Mouse (Mus musculus): ENCODE measurements around the gene Nudt4. TPM values are rescaled to one million over a fixed set of nuclear protein-coding genes. Genes with fewer than 3 reads are reported as not detected.

The Nudt4 gene
- polyA plus RNA-seq, 1 experiment from 2014 or later = 75.5 TPM

GRCm38 (mm10) chr10:95533382-95533781, 30.6 kb downstream of the Nudt4 start:
- 92% methylated on average over 7 of the region's 7 CpGs for WGBS
- Histone ChIP-seq H3K4me3 (replicated peaks) (no peak overlapping the region), H3K27ac (replicated peaks) (no peak overlapping the region), H3K27me3 (replicated peaks) (no peaks in the 10 kb centered on the region), H3K9ac (replicated peaks) (no peak overlapping the region), H3K4me2 (no peak overlapping the region), H3K9me3 (replicated peaks) (no peaks in the 10 kb centered on the region), H3K4me1 (peaks cover 6% of the 10 kb centered on the region), H3K36me3 (no peaks in the 10 kb centered on the region)
- ATAC-seq (ENCODE audit: low FRiP score) = no peak

- ATAC-seq (ENCODE audit: low FRiP score) = no peak
- Histone ChIP-seq H3K36me3 (no peaks in the 10 kb centered on the region), H3K4me3 (replicated peaks) (no peak overlapping the region), H3K9me3 (replicated peaks) (no peaks in the 10 kb centered on the region), H3K9ac (replicated peaks) (no peak overlapping the region), H3K4me1 (peaks cover 6% of the 10 kb centered on the region), H3K4me2 (no peak overlapping the region), H3K27ac (replicated peaks) (no peak overlapping the region), H3K27me3 (replicated peaks) (no peaks in the 10 kb centered on the region)
- 97% methylated on average over 5 of the region's 5 CpGs for WGBS
These were observed 31.0 kb downstream of the Nudt4 start for GRCm38 (mm10) chr10:95532916-95533315.

GRCm38 (mm10) chr10:95530551-95531121, 33.3 kb downstream of the Nudt4 start:
- H3K9me3 ChIP-seq (replicated peaks) = no peaks in the 10 kb centered on the region
- no peak overlapping the region for H3K4me3 ChIP-seq (replicated peaks)
- H3K4me2 ChIP-seq = no peak overlapping the region
- no peak for ATAC-seq (ENCODE audit: low FRiP score)
- no peaks in the 10 kb centered on the region for H3K36me3 ChIP-seq
- WGBS = 34% methylated on average over 2 of the region's 2 CpGs
- H3K27me3 ChIP-seq (replicated peaks) = no peaks in the 10 kb centered on the region
- H3K27ac ChIP-seq (replicated peaks) = no peak overlapping the region
- no peak overlapping the region for H3K9ac ChIP-seq (replicated peaks)
- peaks cover 9% of the 10 kb centered on the region for H3K4me1 ChIP-seq

- no peaks in the 10 kb centered on the region for H3K27me3 ChIP-seq (replicated peaks)
- no peak overlapping the region for H3K4me3 ChIP-seq (replicated peaks)
- H3K4me1 ChIP-seq = peaks cover 9% of the 10 kb centered on the region
- WGBS = 61% methylated on average over 5 of the region's 5 CpGs
- H3K9me3 ChIP-seq (replicated peaks) = no peaks in the 10 kb centered on the region
- no peak for ATAC-seq (ENCODE audit: low FRiP score)
- H3K9ac ChIP-seq (replicated peaks) = no peak overlapping the region
- no peak overlapping the region for H3K4me2 ChIP-seq
- H3K27ac ChIP-seq (replicated peaks) = 0 out of 2 replicates have a peak overlapping the region, but pooled peaks have one; percentile 9
- no peaks in the 10 kb centered on the region for H3K36me3 ChIP-seq
These were observed 37.3 kb downstream of the Nudt4 start for GRCm38 (mm10) chr10:95526495-95527122.

- Histone ChIP-seq H3K4me3 (replicated peaks) (no peak overlapping the region), H3K27ac (replicated peaks) (no peak overlapping the region), H3K36me3 (no peaks in the 10 kb centered on the region), H3K4me1 (peaks cover 9% of the 10 kb centered on the region), H3K4me2 (no peak overlapping the region), H3K9me3 (replicated peaks) (no peaks in the 10 kb centered on the region), H3K27me3 (replicated peaks) (no peaks in the 10 kb centered on the region), H3K9ac (replicated peaks) (no peak overlapping the region)
- 91% methylated on average over 5 of the region's 5 CpGs for WGBS
- ATAC-seq (ENCODE audit: low FRiP score) = no peak
These were observed 38.1 kb downstream of the Nudt4 start for GRCm38 (mm10) chr10:95525871-95526270.

- Histone ChIP-seq H3K4me3 (replicated peaks) (no peak overlapping the region), H3K27me3 (replicated peaks) (no peaks in the 10 kb centered on the region), H3K36me3 (no peaks in the 10 kb centered on the region), H3K27ac (replicated peaks) (no peak overlapping the region), H3K9ac (replicated peaks) (no peak overlapping the region), H3K9me3 (replicated peaks) (no peaks in the 10 kb centered on the region), H3K4me2 (no peak overlapping the region), H3K4me1 (0 out of 2 replicates have a peak, but pooled peaks cover 7% of the 10 kb centered on the region)
- WGBS = 83% methylated on average over 6 of the region's 6 CpGs
- ATAC-seq (ENCODE audit: low FRiP score) = no peak
These were observed 38.8 kb downstream of the Nudt4 start for GRCm38 (mm10) chr10:95525037-95525675.

GRCm38 (mm10) chr10:95517656-95518055, 46.3 kb downstream of the Nudt4 start:
- H3K27me3 ChIP-seq (replicated peaks) = no peaks in the 10 kb centered on the region
- H3K9me3 ChIP-seq (replicated peaks) = no peaks in the 10 kb centered on the region
- H3K36me3 ChIP-seq = no peaks in the 10 kb centered on the region
- no peak overlapping the region for H3K4me2 ChIP-seq
- ATAC-seq (ENCODE audit: low FRiP score) = no peak
- 92% methylated on average over 6 of the region's 6 CpGs for WGBS
- no peak overlapping the region for H3K27ac ChIP-seq (replicated peaks)
- no peak overlapping the region for H3K9ac ChIP-seq (replicated peaks)
- H3K4me3 ChIP-seq (replicated peaks) = no peak overlapping the region
- peaks cover 37% of the 10 kb centered on the region for H3K4me1 ChIP-seq

- Histone ChIP-seq H3K9me3 (replicated peaks) (no peaks in the 10 kb centered on the region), H3K36me3 (no peaks in the 10 kb centered on the region), H3K4me1 (peaks cover 34% of the 10 kb centered on the region), H3K27ac (replicated peaks) (peak overlapping the region; percentile 98), H3K4me2 (peak overlapping the region; percentile 70), H3K9ac (replicated peaks) (peak overlapping the region; percentile 95), H3K27me3 (replicated peaks) (no peaks in the 10 kb centered on the region), H3K4me3 (replicated peaks) (peak overlapping the region; percentile 82)
- ATAC-seq (ENCODE audit: low FRiP score) = peak; percentile 74
- under 1% methylated on average over 55 of the region's 80 CpGs for WGBS
These were observed 48.5 kb downstream of the Nudt4 start for GRCm38 (mm10) chr10:95515293-95515931.

GRCm38 (mm10) chr10:95514656-95515292, 49.2 kb downstream of the Nudt4 start, which contains the start of gene Ube2n:
Gene Ube2n, plus strand, starts transcription at chr10:95515145.
- peaks cover 33% of the 10 kb centered on the region for H3K4me1 ChIP-seq
- ATAC-seq (ENCODE audit: low FRiP score) = peak; percentile 96
- no peaks in the 10 kb centered on the region for H3K9me3 ChIP-seq (replicated peaks)
- under 1% methylated on average over 78 of the region's 81 CpGs for WGBS
- H3K27ac ChIP-seq (replicated peaks) = peak within 1 kb of the TSS; percentile 98
- no peaks in the 10 kb centered on the region for H3K36me3 ChIP-seq
- H3K9ac ChIP-seq (replicated peaks) = peak within 1 kb of the TSS; percentile 95
- H3K4me2 ChIP-seq = peak within 1 kb of the TSS; percentile 70
- no peaks in the 10 kb centered on the region for H3K27me3 ChIP-seq (replicated peaks)
- peak within 1 kb of the TSS; percentile 82 for H3K4me3 ChIP-seq (replicated peaks)

GRCm38 (mm10) chr10:95513768-95514556, 50.0 kb downstream of the Nudt4 start:
- H3K36me3 ChIP-seq = no peaks in the 10 kb centered on the region
- H3K27me3 ChIP-seq (replicated peaks) = no peaks in the 10 kb centered on the region
- peaks cover 31% of the 10 kb centered on the region for H3K4me1 ChIP-seq
- 30% methylated on average over 15 of the region's 15 CpGs for WGBS
- H3K9ac ChIP-seq (replicated peaks) = peak overlapping the region; percentile 95
- peak; percentile 23 for ATAC-seq (ENCODE audit: low FRiP score)
- H3K27ac ChIP-seq (replicated peaks) = peak overlapping the region; percentile 98
- no peaks in the 10 kb centered on the region for H3K9me3 ChIP-seq (replicated peaks)
- H3K4me3 ChIP-seq (replicated peaks) = peak overlapping the region; percentile 82
- peak overlapping the region; percentile 70 for H3K4me2 ChIP-seq

GRCm38 (mm10) chr10:95512635-95513034, 51.3 kb downstream of the Nudt4 start:
- H3K9me3 ChIP-seq (replicated peaks) = no peaks in the 10 kb centered on the region
- WGBS = 88% methylated on average over 8 of the region's 8 CpGs
- ATAC-seq (ENCODE audit: low FRiP score) = no peak

More at GRCm38 (mm10) chr10:95512635-95513034, 51.3 kb downstream of the Nudt4 start:
- Histone ChIP-seq H3K4me3 (replicated peaks) (no peak overlapping the region), H3K36me3 (no peaks in the 10 kb centered on the region), H3K4me2 (no peak overlapping the region), H3K4me1 (peaks cover 20% of the 10 kb centered on the region), H3K27ac (replicated peaks) (no peak overlapping the region), H3K27me3 (replicated peaks) (no peaks in the 10 kb centered on the region), H3K9ac (replicated peaks) (no peak overlapping the region)

Measured in neural tube, embryonic 15.5 days (tissue).